In genomic region chr17:65962263-65962662, GRCm38 (mm10) we compare ENCODE assay signal across 15 mouse cellular contexts. TPM values are rescaled to one million over a fixed set of nuclear protein-coding genes. Genes with fewer than 3 reads are reported as not detected.
DNase-seq lines count a peak whose midpoint lies in the region; ATAC-seq and TF ChIP-seq lines count a peak whose summit lies in the region.
"Had no signal": no experiment of that assay in that cellular context is flagged by ENCODE, and none has a peak within 500 bp of the region (broad histone marks: within the 10 kb centered on the region; RNA-seq: fewer than 3 reads in every experiment).

No protein-coding gene starts in this region.

- H3K36me3 ChIP-seq in hindbrain, postnatal 0 days (ENCODE audit: insufficient read depth, low read length) = no peaks in the 10 kb centered on the region
- H3K36me3 ChIP-seq in hindbrain, embryonic 12.5 days = no peaks in the 10 kb centered on the region
- H3K36me3 ChIP-seq in midbrain, postnatal 0 days (ENCODE audit: insufficient read depth, low read length) = peaks cover 4% of the 10 kb centered on the region; the same call in 1 of the 2 replicates
- H3K36me3 ChIP-seq in midbrain, embryonic 16.5 days (ENCODE audit: control insufficient read depth, insufficient read depth, low read length) = 0 out of 2 replicates have a peak, but pooled peaks cover 2% of the 10 kb centered on the region
- H3K36me3 ChIP-seq: embryonic facial prominence, embryonic 10.5 days; heart, embryonic 12.5 days; hindbrain, embryonic 10.5 days; hindbrain, embryonic 15.5 days had no signal

- no peak for DNase-seq in hindbrain, postnatal 0 days (ENCODE audit: low spot score)
- no peak for DNase-seq in left cerebral cortex, adult 2 months (ENCODE audit: extremely low spot score in 1 of 2, low spot score in 2 of 2)
- DNase-seq in left cerebral cortex, postnatal 4 days = no peak
- no peak for DNase-seq in midbrain, postnatal 0 days (ENCODE audit: low spot score)
- DNase-seq in urinary bladder, adult 2 months (ENCODE audit: low spot score) = no peak
- DNase-seq: adrenal gland, postnatal 10 days; cerebellum, adult 11-12 months; cerebellum, adult 9-11 months; heart, adult 18-20 months had no signal

- H3K4me1 ChIP-seq in hindbrain, postnatal 0 days (ENCODE audit: insufficient read depth, low read length) = no peaks in the 10 kb centered on the region
- H3K4me1 ChIP-seq in hindbrain, embryonic 12.5 days = no peaks in the 10 kb centered on the region
- no peaks in the 10 kb centered on the region for H3K4me1 ChIP-seq in midbrain, postnatal 0 days (ENCODE audit: insufficient read depth, low read length)
- no peaks in the 10 kb centered on the region for H3K4me1 ChIP-seq in midbrain, embryonic 16.5 days (ENCODE audit: control insufficient read depth, insufficient read depth, low read length)
- H3K4me1 ChIP-seq: hindbrain, embryonic 15.5 days had no signal

- H3K9me3 ChIP-seq in hindbrain, postnatal 0 days (ENCODE audit: low read length) = no peaks in the 10 kb centered on the region
- H3K9me3 ChIP-seq in hindbrain, embryonic 12.5 days (replicated peaks) = no peaks in the 10 kb centered on the region
- no peaks in the 10 kb centered on the region for H3K9me3 ChIP-seq in midbrain, postnatal 0 days (ENCODE audit: low read length)
- H3K9me3 ChIP-seq in midbrain, embryonic 16.5 days (replicated peaks; ENCODE audit: control insufficient read depth, low read length, poor library complexity, severe bottlenecking) = no peaks in the 10 kb centered on the region
- H3K9me3 ChIP-seq: embryonic facial prominence, embryonic 10.5 days; heart, embryonic 12.5 days; hindbrain, embryonic 10.5 days; hindbrain, embryonic 15.5 days had no signal

- intact Hi-C loops in left cerebral cortex, adult 2 months (cut with DNase I) = no loop called here
- intact Hi-C loops in left cerebral cortex, postnatal 4 days (cut with DNase I) = no loop called here

- H3K9ac ChIP-seq in hindbrain, postnatal 0 days (replicated peaks; ENCODE audit: low read length) = no peak overlapping the region
- no peak overlapping the region for H3K9ac ChIP-seq in hindbrain, embryonic 12.5 days
- no peak overlapping the region for H3K9ac ChIP-seq in midbrain, postnatal 0 days (replicated peaks; ENCODE audit: low read length, poor library complexity, severe bottlenecking)
- no peak overlapping the region for H3K9ac ChIP-seq in midbrain, embryonic 16.5 days (ENCODE audit: low read depth, low read length)
- H3K9ac ChIP-seq: heart, embryonic 12.5 days; hindbrain, embryonic 15.5 days had no signal

- H3K27ac ChIP-seq in hindbrain, postnatal 0 days = no peak overlapping the region
- H3K27ac ChIP-seq in hindbrain, embryonic 12.5 days = no peak overlapping the region
- H3K27ac ChIP-seq in left cerebral cortex, adult 2 months = no peak overlapping the region; the same call in 1 of the 2 replicates
- H3K27ac ChIP-seq in midbrain, postnatal 0 days (ENCODE audit: low read depth, low read length) = no peak overlapping the region
- H3K27ac ChIP-seq in midbrain, embryonic 16.5 days (ENCODE audit: low read length) = no peak overlapping the region
- H3K27ac ChIP-seq: embryonic facial prominence, embryonic 10.5 days; hindbrain, embryonic 10.5 days; hindbrain, embryonic 15.5 days had no signal

- no peak overlapping the region for H3K4me3 ChIP-seq in hindbrain, postnatal 0 days (ENCODE audit: low read length)
- H3K4me3 ChIP-seq in hindbrain, embryonic 12.5 days = no peak overlapping the region
- H3K4me3 ChIP-seq in left cerebral cortex, adult 2 months = no peak overlapping the region
- no peak overlapping the region for H3K4me3 ChIP-seq in midbrain, postnatal 0 days (ENCODE audit: low read depth, low read length)
- H3K4me3 ChIP-seq in midbrain, embryonic 16.5 days (ENCODE audit: low read depth, low read length) = no peak overlapping the region
- H3K4me3 ChIP-seq: embryonic facial prominence, embryonic 10.5 days; heart, embryonic 12.5 days; hindbrain, embryonic 10.5 days; hindbrain, embryonic 15.5 days had no signal

- no peaks in the 10 kb centered on the region for H3K27me3 ChIP-seq in hindbrain, postnatal 0 days (ENCODE audit: insufficient read depth, low read length)
- H3K27me3 ChIP-seq in hindbrain, embryonic 12.5 days = no peaks in the 10 kb centered on the region
- H3K27me3 ChIP-seq in midbrain, postnatal 0 days (ENCODE audit: insufficient read depth, low read length) = no peaks in the 10 kb centered on the region
- H3K27me3 ChIP-seq in midbrain, embryonic 16.5 days (ENCODE audit: control insufficient read depth, insufficient read depth, low read depth, low read length) = no peaks in the 10 kb centered on the region
- H3K27me3 ChIP-seq: heart, embryonic 12.5 days; hindbrain, embryonic 15.5 days had no signal

- WGBS in hindbrain, postnatal 0 days = 100% methylated on average over 2 of the region's 2 CpGs
- 96% methylated on average over 2 of the region's 2 CpGs for WGBS in hindbrain, embryonic 12.5 days
- WGBS in midbrain, postnatal 0 days = 96% methylated on average over 2 of the region's 2 CpGs
- 96% methylated on average over 2 of the region's 2 CpGs for WGBS in midbrain, embryonic 16.5 days

- no peak overlapping the region for H3K4me2 ChIP-seq in hindbrain, postnatal 0 days (ENCODE audit: low read depth, low read length)
- H3K4me2 ChIP-seq in hindbrain, embryonic 12.5 days (replicated peaks) = no peak overlapping the region
- H3K4me2 ChIP-seq in midbrain, postnatal 0 days (ENCODE audit: low read depth, low read length, poor library complexity, severe bottlenecking) = no peak overlapping the region
- no peak overlapping the region for H3K4me2 ChIP-seq in midbrain, embryonic 16.5 days (ENCODE audit: low read length)
- H3K4me2 ChIP-seq: heart, embryonic 12.5 days; hindbrain, embryonic 15.5 days had no signal

- 0 out of 2 replicates have a peak, but pooled peaks have one; percentile 4 for TF ChIP-seq CTCF in hindbrain, postnatal 0 days (IDR thresholded peaks at IDR 0.05; ENCODE audit: low read depth)
- peak; percentile 27 for TF ChIP-seq CTCF in left cerebral cortex, adult 2 months (IDR thresholded peaks at IDR 0.05)
- TF ChIP-seq CTCF in midbrain, postnatal 0 days (IDR thresholded peaks at IDR 0.05) = 0 out of 2 replicates have a peak, but pooled peaks have one; percentile 21

- no peak for ATAC-seq in hindbrain, postnatal 0 days
- ATAC-seq in hindbrain, embryonic 12.5 days (ENCODE audit: low FRiP score) = no peak
- no peak for ATAC-seq in midbrain, postnatal 0 days (ENCODE audit: low FRiP score)
- no peak for ATAC-seq in midbrain, embryonic 16.5 days

RNA-seq across cellular contexts. Expression of gene Twsg1, which starts 11.2 kb away (rescaled TPM):
- total RNA-seq in hindbrain, postnatal 0 days (2014; rRNA removed) = 39.8 and 45.4 TPM in 2 replicates
- 45.4 and 45.7 TPM in 2 replicates for polyA plus RNA-seq in hindbrain, postnatal 0 days (2015; fragmentation: Nextera tagmentation; extraction: Ambion mirVana)
- polyA plus RNA-seq in hindbrain, embryonic 12.5 days (2016; fragmentation: Nextera tagmentation; extraction: Ambion mirVana) = 100 and 108 TPM in 2 replicates
- 10 to 100 TPM; 22.8 to 27.3 TPM for total RNA-seq in left cerebral cortex, adult 2 months (2021)
- 10 to 100 TPM; 35.5 to 38.3 TPM for total RNA-seq in left cerebral cortex, postnatal 4 days (2021)
- 45.3 and 47.4 TPM in 2 replicates for total RNA-seq in midbrain, postnatal 0 days (2014; rRNA removed)
- polyA plus RNA-seq in midbrain, postnatal 0 days (2015; fragmentation: Nextera tagmentation; extraction: Ambion mirVana) = 38.4 and 42.2 TPM in 2 replicates
- 47.1 and 54.0 TPM in 2 replicates for polyA plus RNA-seq in midbrain, embryonic 16.5 days (2015; fragmentation: Nextera tagmentation; extraction: Ambion mirVana)
- polyA plus RNA-seq in urinary bladder, adult 2 months (2012; rRNA removed) = 86.6 and 99.4 TPM in 2 replicates
